Mouse (Mus musculus): ENCODE data around the gene Pias3.

DNA sequence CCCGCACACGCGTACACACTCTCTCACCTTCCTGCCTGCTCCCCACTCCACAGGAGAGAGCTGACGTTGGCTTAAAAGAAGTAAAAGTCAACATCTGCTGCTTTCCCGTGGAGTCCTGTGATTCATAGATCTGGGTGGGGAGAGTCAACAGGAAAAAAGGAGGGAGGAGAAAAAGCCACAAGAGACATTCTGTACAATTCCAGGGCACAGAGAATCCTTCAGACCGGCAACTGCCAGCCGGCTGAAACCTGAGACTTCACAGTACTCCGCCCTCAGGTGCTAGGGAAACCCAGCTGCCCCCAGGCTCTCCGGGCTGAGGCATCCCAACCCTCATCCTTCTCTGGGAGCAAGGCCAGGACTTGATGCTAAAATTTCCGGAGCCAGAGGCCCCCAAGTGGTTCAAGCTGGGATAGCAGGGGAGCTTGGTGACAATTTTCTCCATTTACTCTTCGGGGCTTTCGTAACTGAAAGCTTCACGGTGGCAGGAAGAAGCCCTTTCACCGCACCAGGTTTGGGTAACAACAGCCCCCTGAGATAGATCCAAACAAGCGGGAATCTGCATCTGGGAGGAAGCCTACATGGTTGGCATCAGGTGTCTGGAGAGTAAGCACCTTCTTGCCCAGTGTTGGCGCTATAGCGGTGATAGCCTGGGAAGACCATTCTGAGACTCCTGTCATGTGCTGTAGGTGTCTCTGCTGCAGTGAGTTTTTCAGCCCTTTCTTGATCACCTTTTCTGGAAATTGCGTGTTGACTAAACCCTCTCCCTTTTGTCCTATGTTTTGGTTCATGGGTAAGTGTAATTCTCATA lies 32.5 kb upstream of the Pias3 start:
- TF ChIP-seq CTCF (IDR thresholded peaks at IDR 0.05; ENCODE audit: low read depth, low read length) (peak; percentile 66), POLR2A (IDR thresholded peaks at IDR 0.05; ENCODE audit: borderline replicate concordance, low read depth, low read length) (no peak)

All from bone marrow macrophage, adult 2 months (primary cell).